Mouse (Mus musculus) forebrain, embryonic 16.5 days (tissue): ENCODE results near the gene Klhl26. TPM values are rescaled to one million over a fixed set of nuclear protein-coding genes. Genes with fewer than 3 reads are reported as not detected.

Source experiments
- ATAC-seq: fragments of 200-750 bp; cut with Nextera tagmentation; 2 replicates; pipeline ENCODE4 v1.8.0; 2017; ENCODE audit warnings: mild to moderate bottlenecking, moderate library complexity
- H3K27ac ChIP-seq: fragments of 300-500 bp; sonication (generic); 2 replicates; pipeline ENCODE4 v1.5.1; 2014; ENCODE audit warnings: low read length, control low read depth
- H3K27me3 ChIP-seq: fragments of 300-500 bp; sonication (generic); replicated peaks from 2 replicates; pipeline ENCODE4 v1.6.1; 2014; ENCODE audit warnings: low read length; ENCODE audit not compliant: control insufficient read depth, insufficient read depth
- H3K36me3 ChIP-seq: fragments of 300-500 bp; sonication (generic); 2 replicates; pipeline ENCODE4 v1.6.1; 2014; ENCODE audit not compliant: control insufficient read depth, insufficient read depth
- H3K4me1 ChIP-seq: fragments of 300-500 bp; sonication (generic); replicated peaks from 2 replicates; pipeline ENCODE4 v1.6.1; 2014; ENCODE audit warnings: low read length; ENCODE audit not compliant: control insufficient read depth, insufficient read depth
- H3K4me2 ChIP-seq: fragments of 300-500 bp; sonication (generic); 2 replicates; pipeline ENCODE4 v1.6.1; 2014; ENCODE audit warnings: mild to moderate bottlenecking, low read length, control low read depth
- H3K4me3 ChIP-seq: fragments of 300-500 bp; sonication (generic); replicated peaks from 2 replicates; pipeline ENCODE4 v1.5.1; 2014; ENCODE audit warnings: mild to moderate bottlenecking, low read length, control low read depth
- H3K9ac ChIP-seq: fragments of 300-500 bp; sonication (generic); replicated peaks from 2 replicates; pipeline ENCODE4 v1.6.1; 2014; ENCODE audit warnings: low read depth, low read length, control low read depth
- H3K9me3 ChIP-seq: fragments of 300-500 bp; sonication (generic); 2 replicates; pipeline ENCODE4 v1.6.1; 2016; ENCODE audit warnings: low read length; ENCODE audit not compliant: control insufficient read depth
- WGBS: fragments of 180-500 bp; shearing (Covaris S2); extraction: QIAGEN DNeasy Blood & Tissue Kit; methylation state at CpG from one replicate; pipeline ENCODE4 v1.1.7; 2014; 5-methylcytosine and 5-hydroxymethylcytosine counted together
- polyA plus RNA-seq: library from polyadenylated mRNA; unstranded; fragments of >200 nt; fragmentation: Nextera tagmentation; extraction: Ambion mirVana; gene quantifications from 2 replicates; pipeline ENCODE4 v1.2.1, GENCODE M21; 2015

Gene Klhl26
- polyA plus RNA-seq, 1 experiment from 2014 or later: 26.2 TPM

DNA sequence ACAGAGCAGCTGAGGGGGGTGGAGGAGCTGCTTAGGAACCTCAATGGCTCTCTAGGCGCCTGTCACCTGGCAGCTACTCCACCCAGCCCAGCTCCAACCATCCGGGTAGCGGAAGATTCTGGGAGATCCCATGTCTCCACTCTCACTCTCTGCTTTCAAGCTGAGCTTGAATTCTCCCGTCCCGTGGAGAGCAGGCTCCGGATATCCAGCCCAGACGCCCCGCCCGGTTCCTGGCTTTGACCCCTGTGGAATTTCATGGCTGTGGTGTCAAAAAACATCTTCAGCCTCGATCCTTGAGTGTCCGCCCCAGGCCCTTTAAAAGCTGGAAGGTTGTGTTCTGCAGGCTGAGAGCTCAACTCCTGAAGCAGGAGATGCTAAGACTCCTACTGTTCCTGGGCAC is 10.0 kb downstream of the Klhl26 start:
- no peak overlapping the region for H3K9ac ChIP-seq
- H3K27ac ChIP-seq: no peak overlapping the region
- no peaks in the 10 kb centered on the region for H3K36me3 ChIP-seq
- H3K9me3 ChIP-seq: no peaks in the 10 kb centered on the region
- H3K27me3 ChIP-seq: no peaks in the 10 kb centered on the region
- H3K4me1 ChIP-seq: no peaks in the 10 kb centered on the region
- no peak for ATAC-seq
- 82% methylated on average over 11 of the region's 11 CpGs for WGBS
- no peak overlapping the region for H3K4me2 ChIP-seq
- no peak overlapping the region for H3K4me3 ChIP-seq

DNA sequence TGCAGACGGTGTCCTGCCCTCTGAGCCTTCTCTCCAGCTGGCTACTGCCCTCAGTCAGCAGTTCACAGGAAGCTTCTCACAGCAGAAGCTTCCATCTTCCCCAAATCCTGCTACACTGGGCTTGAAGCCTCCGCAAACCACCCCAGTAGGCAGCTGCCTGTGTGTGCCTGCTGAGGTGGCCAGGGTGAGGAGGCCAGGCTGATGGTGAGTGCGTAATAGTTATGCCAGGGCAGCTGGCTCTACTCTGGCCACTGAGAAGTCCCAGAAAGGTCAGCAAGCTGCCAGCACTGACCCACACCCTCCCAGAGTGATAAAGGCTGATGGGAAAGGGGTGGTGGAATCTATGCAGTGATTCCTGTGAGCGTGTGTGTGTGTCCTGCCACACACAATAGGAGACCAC is 10.5 kb downstream of the Klhl26 start:
- no peak overlapping the region for H3K9ac ChIP-seq
- H3K4me1 ChIP-seq: no peaks in the 10 kb centered on the region
- ATAC-seq: no peak
- no peak overlapping the region for H3K4me3 ChIP-seq
- no peaks in the 10 kb centered on the region for H3K27me3 ChIP-seq
- H3K27ac ChIP-seq: no peak overlapping the region
- no peak overlapping the region for H3K4me2 ChIP-seq
- H3K36me3 ChIP-seq: no peaks in the 10 kb centered on the region
- whole genome bisulfite sequencing: 86% methylated on average over 4 of the region's 4 CpGs
- no peaks in the 10 kb centered on the region for H3K9me3 ChIP-seq

DNA sequence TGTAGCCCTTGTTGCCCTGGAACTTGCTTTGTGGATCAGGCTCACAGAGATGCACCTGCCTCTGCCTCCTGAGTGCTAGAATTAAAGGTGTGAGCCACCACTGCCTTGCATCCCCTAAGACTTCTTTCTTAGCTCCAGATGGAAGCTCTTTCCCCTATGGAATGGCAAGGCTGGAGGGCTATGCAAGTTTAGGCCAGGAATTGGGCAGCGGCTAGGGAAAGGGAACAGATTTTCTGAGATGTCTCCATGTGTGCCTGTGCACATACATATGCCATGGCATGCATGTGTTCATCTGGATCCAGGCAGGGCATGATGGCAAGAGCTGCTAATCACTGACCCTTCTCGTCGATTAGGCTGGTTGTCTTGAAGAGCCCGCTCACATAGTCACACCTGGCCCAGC is 11.1 kb downstream of the Klhl26 start:
- no peaks in the 10 kb centered on the region for H3K4me1 ChIP-seq
- H3K36me3 ChIP-seq: no peaks in the 10 kb centered on the region
- no peak overlapping the region for H3K9ac ChIP-seq
- no peaks in the 10 kb centered on the region for H3K27me3 ChIP-seq
- H3K4me3 ChIP-seq: no peak overlapping the region
- 94% methylated on average over 4 of the region's 4 CpGs for WGBS
- ATAC-seq: no peak
- no peak overlapping the region for H3K27ac ChIP-seq
- H3K4me2 ChIP-seq: no peak overlapping the region
- no peaks in the 10 kb centered on the region for H3K9me3 ChIP-seq

DNA sequence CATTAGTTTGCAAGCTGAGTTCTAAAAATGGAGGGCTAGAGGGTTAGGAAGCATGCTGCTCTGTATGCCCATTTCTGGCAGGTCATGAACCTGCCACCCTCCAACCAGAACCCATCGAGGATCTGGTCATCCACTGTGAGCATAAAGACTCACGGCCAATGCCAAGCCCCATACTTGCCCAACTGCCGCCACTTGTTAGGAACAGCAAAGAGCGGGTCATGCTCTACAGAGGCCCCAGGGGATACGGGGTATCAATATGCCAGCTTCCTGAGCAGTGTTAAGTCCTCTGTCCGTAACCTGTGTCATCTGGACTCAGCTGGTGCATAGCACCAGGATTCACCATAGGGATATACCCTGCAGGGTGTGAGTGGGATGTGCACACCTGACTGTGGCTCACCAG is 12.6 kb downstream of the Klhl26 start:
- Histone ChIP-seq H3K27me3 (no peaks in the 10 kb centered on the region), H3K4me3 (no peak overlapping the region), H3K27ac (no peak overlapping the region), H3K4me2 (no peak overlapping the region), H3K9ac (no peak overlapping the region), H3K36me3 (no peaks in the 10 kb centered on the region), H3K9me3 (no peaks in the 10 kb centered on the region), H3K4me1 (no peaks in the 10 kb centered on the region)
- no peak for ATAC-seq
- WGBS: 87% methylated on average over 6 of the region's 6 CpGs

DNA sequence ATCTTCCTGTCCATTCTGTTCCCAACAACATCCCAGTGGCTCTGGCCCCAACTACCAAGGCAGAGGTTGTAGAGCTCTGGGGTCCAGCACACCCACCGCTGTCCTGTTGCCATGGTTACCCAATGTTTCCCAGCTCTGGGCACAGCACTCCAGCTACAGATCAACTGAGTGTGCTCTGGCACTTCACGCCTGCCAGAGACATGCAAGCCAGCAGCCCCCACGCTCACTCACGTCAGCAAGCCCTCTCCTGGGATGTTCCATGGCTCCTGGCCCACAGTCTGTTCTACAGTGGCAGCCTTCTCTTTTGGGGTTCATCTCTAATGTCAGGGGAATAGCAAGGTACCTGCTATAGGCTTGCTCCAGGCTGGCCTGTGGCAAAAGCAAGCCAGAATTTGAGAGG is 13.5 kb downstream of the Klhl26 start:
- H3K36me3 ChIP-seq: no peaks in the 10 kb centered on the region
- no peak overlapping the region for H3K9ac ChIP-seq
- no peak overlapping the region for H3K27ac ChIP-seq
- H3K27me3 ChIP-seq: no peaks in the 10 kb centered on the region
- peak; percentile 14 for ATAC-seq
- H3K4me3 ChIP-seq: no peak overlapping the region
- WGBS: 52% methylated on average over 4 of the region's 4 CpGs
- H3K4me1 ChIP-seq: no peaks in the 10 kb centered on the region
- H3K4me2 ChIP-seq: no peak overlapping the region
- H3K9me3 ChIP-seq: no peaks in the 10 kb centered on the region

DNA sequence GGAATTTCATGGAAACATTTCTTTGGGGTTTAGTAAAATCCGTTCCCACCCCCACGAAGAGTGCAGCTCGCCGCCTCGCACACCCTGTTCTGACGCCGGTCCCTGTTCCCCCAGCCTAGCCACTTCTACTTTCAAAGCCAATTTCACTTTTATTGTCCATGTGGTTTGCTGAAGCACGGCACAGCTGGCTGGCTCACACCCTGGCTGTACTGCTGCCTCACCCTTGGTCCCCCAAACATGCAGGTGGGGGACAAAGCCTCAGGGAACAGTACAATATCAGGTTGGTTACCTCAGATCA is 14.3 kb downstream of the Klhl26 start:
- H3K4me1 ChIP-seq: no peaks in the 10 kb centered on the region
- WGBS: 92% methylated on average over 8 of the region's 8 CpGs
- no peak overlapping the region for H3K9ac ChIP-seq
- no peak overlapping the region for H3K27ac ChIP-seq
- H3K27me3 ChIP-seq: no peaks in the 10 kb centered on the region
- no peaks in the 10 kb centered on the region for H3K36me3 ChIP-seq
- H3K9me3 ChIP-seq: no peaks in the 10 kb centered on the region
- H3K4me3 ChIP-seq: no peak overlapping the region
- no peak for ATAC-seq
- no peak overlapping the region for H3K4me2 ChIP-seq

DNA sequence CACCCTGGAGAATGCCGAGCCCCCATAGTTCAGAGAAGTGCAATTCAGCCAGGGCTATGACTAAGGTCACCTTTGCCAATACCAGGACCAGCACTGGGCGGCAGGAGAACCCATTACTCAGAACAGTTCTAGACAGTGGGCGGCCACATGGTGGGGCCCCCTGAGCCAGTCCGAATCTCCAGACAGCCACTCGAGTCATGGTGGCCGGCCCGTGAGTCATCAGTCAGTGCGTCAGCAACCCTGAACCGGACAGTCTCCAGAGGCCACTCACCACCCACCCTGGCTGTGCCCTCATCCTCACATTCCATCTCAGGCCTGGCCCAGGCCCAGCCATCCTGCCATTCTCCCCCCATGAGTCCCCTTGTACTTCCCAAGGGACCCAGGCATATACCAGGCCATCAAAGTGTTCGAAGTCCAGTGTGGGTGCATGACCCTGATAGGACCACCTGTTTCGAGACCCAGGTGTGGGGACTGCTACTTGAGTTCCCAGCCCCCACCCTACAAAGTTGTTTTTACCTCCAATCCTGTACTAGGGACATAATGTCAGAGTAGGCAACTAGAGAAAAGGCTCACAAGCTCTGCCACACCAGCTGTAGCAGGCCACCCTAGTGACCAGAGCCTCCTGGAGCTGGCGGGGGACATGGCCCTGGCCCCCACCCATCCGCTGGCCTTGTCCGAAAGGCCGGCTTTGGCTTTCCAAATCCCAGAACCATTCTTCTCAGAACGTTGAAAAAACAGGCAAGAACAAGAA is 14.8 kb downstream of the Klhl26 start:
- H3K9me3 ChIP-seq: no peaks in the 10 kb centered on the region
- H3K36me3 ChIP-seq: no peaks in the 10 kb centered on the region
- WGBS: 87% methylated on average over 16 of the region's 16 CpGs
- no peaks in the 10 kb centered on the region for H3K27me3 ChIP-seq
- H3K4me2 ChIP-seq: no peak overlapping the region
- H3K4me1 ChIP-seq: no peaks in the 10 kb centered on the region
- H3K9ac ChIP-seq: no peak overlapping the region
- ATAC-seq: no peak
- no peak overlapping the region for H3K27ac ChIP-seq
- no peak overlapping the region for H3K4me3 ChIP-seq

DNA sequence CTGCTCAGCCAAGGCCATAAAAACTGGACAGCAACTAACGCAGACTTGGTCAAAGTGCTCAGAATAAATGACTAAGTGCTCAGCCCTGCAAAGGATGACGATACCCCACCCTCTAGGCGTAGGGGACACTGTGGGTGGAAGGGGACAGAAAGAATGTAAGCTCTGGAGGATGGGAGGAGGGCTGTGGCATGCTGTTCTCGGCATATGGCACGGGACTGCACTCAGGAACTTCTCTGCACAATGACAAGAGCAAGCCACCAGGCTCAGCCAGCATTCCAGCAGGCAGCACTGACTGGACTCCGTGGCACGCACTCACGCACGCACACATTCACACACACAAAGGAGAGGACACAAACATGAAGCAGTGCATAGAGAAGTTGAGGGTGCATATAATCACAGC is 16.2 kb downstream of the Klhl26 start:
- no peak overlapping the region for H3K27ac ChIP-seq

DNA sequence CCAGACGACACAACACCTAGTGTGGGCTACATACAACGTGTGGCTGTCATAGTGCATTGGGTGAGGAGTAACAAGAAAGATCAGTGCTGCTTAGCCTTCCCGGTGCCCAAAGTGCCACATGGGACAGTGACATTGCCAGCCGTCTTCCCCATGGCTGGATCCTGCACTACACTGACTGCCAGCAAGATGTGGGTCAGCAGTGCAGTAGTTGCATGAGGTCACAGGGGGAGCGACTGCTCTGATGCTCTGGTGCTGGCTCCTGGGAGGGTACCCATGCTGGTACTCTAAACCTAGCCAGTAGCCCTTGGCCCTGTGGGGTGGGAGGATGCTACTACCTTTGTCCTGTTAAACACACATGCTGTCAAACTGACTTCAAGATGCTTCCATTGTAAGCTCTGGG is 16.6 kb downstream of the Klhl26 start:
- WGBS: 91% methylated on average over 5 of the region's 5 CpGs
- no peaks in the 10 kb centered on the region for H3K27me3 ChIP-seq
- H3K9me3 ChIP-seq: no peaks in the 10 kb centered on the region
- no peaks in the 10 kb centered on the region for H3K4me1 ChIP-seq
- no peak overlapping the region for H3K9ac ChIP-seq
- H3K36me3 ChIP-seq: no peaks in the 10 kb centered on the region
- ATAC-seq: no peak
- no peak overlapping the region for H3K4me3 ChIP-seq
- H3K4me2 ChIP-seq: no peak overlapping the region
- no peak overlapping the region for H3K27ac ChIP-seq

More for the DNA sequence above, 16.2 kb downstream of the Klhl26 start:
- H3K27me3 ChIP-seq: no peaks in the 10 kb centered on the region
- no peaks in the 10 kb centered on the region for H3K4me1 ChIP-seq
- H3K9me3 ChIP-seq: no peaks in the 10 kb centered on the region
- no peak for ATAC-seq
- H3K4me2 ChIP-seq: no peak overlapping the region
- H3K9ac ChIP-seq: no peak overlapping the region
- no peak overlapping the region for H3K4me3 ChIP-seq
- H3K36me3 ChIP-seq: no peaks in the 10 kb centered on the region
- 86% methylated on average over 9 of the region's 9 CpGs for WGBS

DNA sequence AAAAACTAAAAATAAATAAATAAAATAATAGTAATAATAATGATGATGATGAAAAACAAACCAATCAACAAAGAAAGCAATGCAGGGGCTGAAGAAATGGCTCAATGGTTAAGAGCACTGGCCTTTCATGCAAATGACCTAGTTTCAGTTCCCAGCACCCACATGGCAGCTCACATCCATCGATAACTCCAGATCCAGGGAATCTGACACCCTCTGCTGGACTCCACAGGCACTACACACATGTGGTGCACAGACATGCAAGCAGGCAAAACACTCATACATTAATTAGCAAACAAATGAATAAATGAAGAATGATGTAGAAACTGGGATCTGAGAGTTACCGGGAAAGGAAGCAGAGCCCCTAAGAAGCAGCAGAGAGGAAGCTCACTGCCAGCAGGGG is 17.1 kb downstream of the Klhl26 start:
- H3K36me3 ChIP-seq: no peaks in the 10 kb centered on the region
- WGBS: 100% methylated on average over 2 of the region's 2 CpGs
- no peaks in the 10 kb centered on the region for H3K27me3 ChIP-seq
- no peak overlapping the region for H3K4me3 ChIP-seq
- no peak for ATAC-seq
- H3K4me2 ChIP-seq: no peak overlapping the region
- no peak overlapping the region for H3K9ac ChIP-seq
- no peaks in the 10 kb centered on the region for H3K4me1 ChIP-seq
- H3K27ac ChIP-seq: no peak overlapping the region
- no peaks in the 10 kb centered on the region for H3K9me3 ChIP-seq
